ENCODE assay signal across 20 mouse cellular contexts in the genomic region with DNA sequence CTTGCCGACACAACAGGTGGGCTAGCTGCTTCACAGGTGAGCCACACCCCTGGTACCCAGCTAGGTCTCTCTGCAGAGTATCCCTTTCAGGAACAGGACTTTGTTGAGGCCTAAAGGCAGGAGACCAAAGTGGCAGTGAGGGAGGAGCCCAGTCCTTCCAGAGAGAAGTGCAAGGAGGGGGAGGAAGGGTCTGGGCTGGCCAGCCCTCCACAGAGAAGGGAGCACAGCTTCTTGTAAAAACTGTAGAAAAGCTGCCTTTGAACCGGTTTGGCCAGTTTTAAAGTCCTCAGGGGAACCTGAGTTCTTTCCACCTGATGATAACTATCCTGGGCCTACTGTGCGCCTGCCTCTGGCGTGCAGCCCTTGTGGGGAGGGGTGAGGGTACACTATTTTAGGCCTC. TPM values are rescaled to one million over a fixed set of nuclear protein-coding genes. Genes with fewer than 3 reads are reported as not detected.
DNase-seq lines count a peak whose midpoint lies in the region; ATAC-seq lines count a peak whose summit lies in the region.
"Had no signal": no experiment of that assay in that cellular context is flagged by ENCODE, and none has a peak within 500 bp of the region (broad histone marks: within the 10 kb centered on the region; RNA-seq: fewer than 3 reads in every experiment).

No protein-coding gene starts in this region.

- no peaks in the 10 kb centered on the region for H3K36me3 ChIP-seq in kidney, embryonic 16.5 days (ENCODE audit: insufficient read depth, low read length)
- no peaks in the 10 kb centered on the region for H3K36me3 ChIP-seq in embryonic facial prominence, embryonic 14.5 days (ENCODE audit: control insufficient read depth, insufficient read depth, low read length)
- no peaks in the 10 kb centered on the region for H3K36me3 ChIP-seq in stomach, embryonic 16.5 days (ENCODE audit: control insufficient read depth, insufficient read depth, low read length)
- H3K36me3 ChIP-seq: hindbrain, embryonic 13.5 days; limb, embryonic 15.5 days; liver, embryonic 15.5 days; midbrain, embryonic 13.5 days; neural tube, embryonic 13.5 days had no signal

- no peaks in the 10 kb centered on the region for H3K27me3 ChIP-seq in kidney, embryonic 16.5 days (ENCODE audit: insufficient read depth, low read length)
- no peaks in the 10 kb centered on the region for H3K27me3 ChIP-seq in embryonic facial prominence, embryonic 14.5 days (replicated peaks; ENCODE audit: control insufficient read depth, insufficient read depth, low read length)
- H3K27me3 ChIP-seq in stomach, embryonic 16.5 days (ENCODE audit: control insufficient read depth, insufficient read depth, low read length): no peaks in the 10 kb centered on the region

- no peak overlapping the region for H3K4me3 ChIP-seq in kidney, embryonic 16.5 days (ENCODE audit: low read length)
- no peak overlapping the region for H3K4me3 ChIP-seq in embryonic facial prominence, embryonic 14.5 days (ENCODE audit: low read depth, low read length)
- no peak overlapping the region for H3K4me3 ChIP-seq in stomach, embryonic 16.5 days (replicated peaks; ENCODE audit: low read length)
- H3K4me3 ChIP-seq: hindbrain, embryonic 13.5 days; limb, embryonic 15.5 days; liver, embryonic 15.5 days; midbrain, embryonic 13.5 days; neural tube, embryonic 13.5 days had no signal

- ATAC-seq in kidney, embryonic 16.5 days (ENCODE audit: low FRiP score, low TSS enrichment): no peak; the same call in 1 of the 2 replicates
- ATAC-seq in embryonic facial prominence, embryonic 14.5 days (ENCODE audit: low read depth): peak; percentile 79
- ATAC-seq in stomach, embryonic 16.5 days (ENCODE audit: insufficient read depth, low FRiP score): peak; percentile 42; the same call in 1 of the 2 replicates
- ATAC-seq: midbrain, embryonic 13.5 days had no signal

- H3K27ac ChIP-seq in kidney, embryonic 16.5 days (ENCODE audit: low read length): peak overlapping the region; percentile 52; the same call in 1 of the 2 replicates
- H3K27ac ChIP-seq in embryonic facial prominence, embryonic 14.5 days (replicated peaks; ENCODE audit: low read depth, low read length): no peak overlapping the region
- no peak overlapping the region for H3K27ac ChIP-seq in stomach, embryonic 16.5 days (ENCODE audit: low read length)
- H3K27ac ChIP-seq: hindbrain, embryonic 13.5 days; limb, embryonic 15.5 days; liver, embryonic 15.5 days; midbrain, embryonic 13.5 days; neural tube, embryonic 13.5 days had no signal

- no peaks in the 10 kb centered on the region for H3K9me3 ChIP-seq in kidney, embryonic 16.5 days (ENCODE audit: low read length)
- H3K9me3 ChIP-seq in embryonic facial prominence, embryonic 14.5 days (ENCODE audit: control insufficient read depth, low read length): no peaks in the 10 kb centered on the region
- no peaks in the 10 kb centered on the region for H3K9me3 ChIP-seq in stomach, embryonic 16.5 days (replicated peaks; ENCODE audit: control insufficient read depth, low read length)
- H3K9me3 ChIP-seq: hindbrain, embryonic 13.5 days; limb, embryonic 15.5 days; liver, embryonic 15.5 days; midbrain, embryonic 13.5 days; neural tube, embryonic 13.5 days had no signal

- H3K4me2 ChIP-seq in kidney, embryonic 16.5 days (replicated peaks; ENCODE audit: low read depth, low read length): no peak overlapping the region
- no peak overlapping the region for H3K4me2 ChIP-seq in embryonic facial prominence, embryonic 14.5 days (ENCODE audit: low read depth, low read length)
- H3K4me2 ChIP-seq in stomach, embryonic 16.5 days (ENCODE audit: low read depth, low read length): no peak overlapping the region
- H3K4me2 ChIP-seq: heart, embryonic 11.5 days; hindbrain, embryonic 13.5 days; limb, embryonic 15.5 days; liver, embryonic 15.5 days; midbrain, embryonic 13.5 days; neural tube, embryonic 13.5 days had no signal

- DNase-seq in kidney, adult 9 months: no peak
- DNase-seq in lung, postnatal 10 days: peak; percentile 28
- DNase-seq in lung, postnatal 14 days: no peak
- peak; percentile 81 for DNase-seq in embryonic facial prominence, embryonic 14.5 days (ENCODE audit: low spot score)
- no peak for DNase-seq in spleen, postnatal 4 days (ENCODE audit: low spot score in 2 of 2)
- DNase-seq: cerebellum, adult 2 months; heart, postnatal 10 days; kidney, adult 11 months had no signal

- peaks cover 21% of the 10 kb centered on the region for H3K4me1 ChIP-seq in kidney, embryonic 16.5 days (ENCODE audit: insufficient read depth, low read length)
- H3K4me1 ChIP-seq in embryonic facial prominence, embryonic 14.5 days (ENCODE audit: control insufficient read depth, insufficient read depth, low read length): peaks cover 9% of the 10 kb centered on the region
- H3K4me1 ChIP-seq in stomach, embryonic 16.5 days (ENCODE audit: control insufficient read depth, insufficient read depth, low read length): peaks cover 11% of the 10 kb centered on the region
- H3K4me1 ChIP-seq: liver, embryonic 15.5 days had no signal

- 62% methylated on average over 4 of the region's 4 CpGs for WGBS in kidney, embryonic 16.5 days
- WGBS in embryonic facial prominence, embryonic 14.5 days: 43% methylated on average over 4 of the region's 4 CpGs
- WGBS in stomach, embryonic 16.5 days: 46% methylated on average over 4 of the region's 4 CpGs

- no peak overlapping the region for H3K9ac ChIP-seq in kidney, embryonic 16.5 days (replicated peaks; ENCODE audit: low read length)
- no peak overlapping the region for H3K9ac ChIP-seq in embryonic facial prominence, embryonic 14.5 days (ENCODE audit: low read depth, low read length)
- no peak overlapping the region for H3K9ac ChIP-seq in stomach, embryonic 16.5 days (ENCODE audit: low read length)
- H3K9ac ChIP-seq: hindbrain, embryonic 13.5 days; limb, embryonic 15.5 days; liver, embryonic 15.5 days; midbrain, embryonic 13.5 days; neural tube, embryonic 13.5 days had no signal

RNA-seq across cellular contexts. Expression of a gene that starts 16.4 kb away (rescaled TPM):
- polyA plus RNA-seq in kidney, embryonic 16.5 days (2015; fragmentation: Nextera tagmentation; extraction: Ambion mirVana): not detected in 2 replicates
- not detected in 2 replicates for polyA plus RNA-seq in embryonic facial prominence, embryonic 14.5 days (2014; fragmentation: Nextera tagmentation; extraction: Ambion mirVana)
- not detected in 2 replicates for polyA plus RNA-seq in stomach, embryonic 16.5 days (2015; fragmentation: Nextera tagmentation; extraction: Ambion mirVana)
- polyA plus RNA-seq: C2C12; cerebellum, adult 2 months; forebrain, embryonic 11.5 days; frontal cortex, adult 2 months; heart, embryonic 11.5 days; hindbrain, embryonic 13.5 days; limb, embryonic 15.5 days; liver, embryonic 15.5 days; midbrain, embryonic 13.5 days; neural tube, embryonic 13.5 days; thymus, postnatal 0 days had no signal

Comparison
In these comparisons a context has a peak if more than half of its experiments do, and no peak if none do; other contexts are left out.
1. DNase-seq: peak in lung, postnatal 10 days (single experiment) and embryonic facial prominence, embryonic 14.5 days (single experiment); none in kidney, adult 9 months (single experiment), lung, postnatal 14 days (single experiment) and spleen, postnatal 4 days (0 of 2).